Mouse (Mus musculus): Measurements from ENCODE around the gene Ibtk.
"Not testable (repeated sequence)": the region's sequence is repeated elsewhere in the genome, so short reads cannot be mapped to it uniquely, and the experiment has no call there.

Ibtk gene

GRCm38 (mm10) chr9:85749142-85749921 lies at the start of gene Ibtk:
TSS of gene Ibtk (minus strand) at chr9:85749334.
- DNase-seq (ENCODE audit: low spot score), result peak; percentile 97

GRCm38 (mm10) chr9:85791521-85791920 lies 42.4 kb upstream of the Ibtk start:
- DNase-seq (ENCODE audit: low spot score), result not testable (repeated sequence)

- no peak for DNase-seq (ENCODE audit: low spot score)
These were observed 31.1 kb upstream of the Ibtk start for GRCm38 (mm10) chr9:85780249-85780648.

GRCm38 (mm10) chr9:85779458-85779857 lies 30.3 kb upstream of the Ibtk start:
- no peak for DNase-seq (ENCODE audit: low spot score)

- DNase-seq (ENCODE audit: low spot score), result no peak
These were observed 28.4 kb upstream of the Ibtk start for GRCm38 (mm10) chr9:85777544-85777943.

- no peak for DNase-seq (ENCODE audit: low spot score)
These were observed 23.1 kb upstream of the Ibtk start for GRCm38 (mm10) chr9:85772280-85772679.

- DNase-seq (ENCODE audit: low spot score), result no peak
These were observed 22.3 kb upstream of the Ibtk start for GRCm38 (mm10) chr9:85771454-85771853.

GRCm38 (mm10) chr9:85770369-85770768 lies 21.2 kb upstream of the Ibtk start:
- DNase-seq (ENCODE audit: low spot score), result no peak

GRCm38 (mm10) chr9:85769057-85769789 lies 20.1 kb upstream of the Ibtk start:
- no peak for DNase-seq (ENCODE audit: low spot score)

- DNase-seq (ENCODE audit: low spot score), result no peak
These were observed 18.1 kb upstream of the Ibtk start for GRCm38 (mm10) chr9:85767255-85767654.

GRCm38 (mm10) chr9:85762476-85762875 lies 13.3 kb upstream of the Ibtk start:
- no peak for DNase-seq (ENCODE audit: low spot score)

- no peak for DNase-seq (ENCODE audit: low spot score)
These were observed 1.7 kb upstream of the Ibtk start for GRCm38 (mm10) chr9:85750797-85751196.

- no peak for DNase-seq (ENCODE audit: low spot score)
These were observed 882 bp upstream of the Ibtk start for GRCm38 (mm10) chr9:85749922-85750509.

GRCm38 (mm10) chr9:85748204-85749141 lies 661 bp downstream of the Ibtk start:
- peak; percentile 72 for DNase-seq (ENCODE audit: low spot score)

GRCm38 (mm10) chr9:85745566-85745965 lies 3.6 kb downstream of the Ibtk start:
- no peak for DNase-seq (ENCODE audit: low spot score)

- DNase-seq (ENCODE audit: low spot score), result no peak
These were observed 5.8 kb downstream of the Ibtk start for GRCm38 (mm10) chr9:85743358-85743757.

- no peak for DNase-seq (ENCODE audit: low spot score)
These were observed 7.0 kb downstream of the Ibtk start for GRCm38 (mm10) chr9:85742107-85742506.

GRCm38 (mm10) chr9:85739279-85739678 lies 9.9 kb downstream of the Ibtk start:
- DNase-seq (ENCODE audit: low spot score), result no peak

- DNase-seq (ENCODE audit: low spot score), result no peak
These were observed 14.3 kb downstream of the Ibtk start for GRCm38 (mm10) chr9:85734821-85735220.

- no peak for DNase-seq (ENCODE audit: low spot score)
These were observed 25.1 kb downstream of the Ibtk start for GRCm38 (mm10) chr9:85724078-85724477.

GRCm38 (mm10) chr9:85717336-85717735 lies 31.8 kb downstream of the Ibtk start:
- DNase-seq (ENCODE audit: low spot score), result no peak

- DNase-seq (ENCODE audit: low spot score), result no peak
These were observed 41.8 kb downstream of the Ibtk start for GRCm38 (mm10) chr9:85707302-85707701.
